Mouse (Mus musculus) lung, embryonic 16.5 days (tissue): ENCODE measurements around the gene Atp1b1. TPM values are rescaled to one million over a fixed set of nuclear protein-coding genes. Genes with fewer than 3 reads are reported as not detected.

Experiments
- ATAC-seq: fragments of 200-750 bp; cut with Nextera tagmentation; 2 replicates; pipeline ENCODE4 v1.8.0; 2017; ENCODE audit warnings: low read depth, mild to moderate bottlenecking, moderate library complexity
- H3K27ac ChIP-seq: fragments of 300-500 bp; sonication (generic); 2 replicates; pipeline ENCODE4 v1.5.1; 2014; ENCODE audit warnings: mild to moderate bottlenecking, control low read depth, low read length
- H3K27me3 ChIP-seq: fragments of 300-500 bp; sonication (generic); 2 replicates; pipeline ENCODE4 v1.6.1; 2014; ENCODE audit warnings: low read depth, low read length, mixed read lengths; ENCODE audit not compliant: control insufficient read depth, insufficient read depth
- H3K36me3 ChIP-seq: fragments of 300-500 bp; sonication (generic); 2 replicates; pipeline ENCODE4 v1.6.1; 2014; ENCODE audit warnings: low read length; ENCODE audit not compliant: control insufficient read depth, insufficient read depth
- H3K4me1 ChIP-seq: fragments of 300-500 bp; sonication (generic); replicated peaks from 2 replicates; pipeline ENCODE4 v1.6.1; 2014; ENCODE audit warnings: low read length, mixed read lengths; ENCODE audit not compliant: control insufficient read depth, insufficient read depth
- H3K4me2 ChIP-seq: fragments of 300-500 bp; sonication (generic); 2 replicates; pipeline ENCODE4 v1.6.1; 2014; ENCODE audit warnings: low read depth, low read length, control low read depth
- H3K4me3 ChIP-seq: fragments of 300-500 bp; sonication (generic); 2 replicates; pipeline ENCODE4 v1.5.1; 2014; ENCODE audit warnings: mild to moderate bottlenecking, low read length, control low read depth
- H3K9ac ChIP-seq: fragments of 300-500 bp; sonication (generic); 2 replicates; pipeline ENCODE4 v1.6.1; 2014; ENCODE audit warnings: low read length, control low read depth
- H3K9me3 ChIP-seq: fragments of 300-500 bp; sonication (generic); 2 replicates; pipeline ENCODE4 v1.6.1; 2016; ENCODE audit warnings: low read length; ENCODE audit not compliant: control insufficient read depth
- WGBS: fragments of 180-500 bp; shearing (Covaris S2); extraction: QIAGEN DNeasy Blood & Tissue Kit; methylation state at CpG from one replicate; pipeline ENCODE4 v1.1.7; 2014; 5-methylcytosine and 5-hydroxymethylcytosine counted together
- polyA plus RNA-seq: library from polyadenylated mRNA; unstranded; fragments of >200 nt; fragmentation: Nextera tagmentation; extraction: Ambion mirVana; gene quantifications from 2 replicates; pipeline ENCODE4 v1.2.1, GENCODE M21; 2015

Gene Atp1b1
- polyA plus RNA-seq, 1 experiment from 2014 or later = 135 TPM

- no peak overlapping the region for H3K27ac ChIP-seq
- H3K4me1 ChIP-seq = no peaks in the 10 kb centered on the region; the same call in 1 of the 2 replicates
- H3K27me3 ChIP-seq = peaks cover 2% of the 10 kb centered on the region; the same call in 1 of the 2 replicates
- no peak overlapping the region for H3K4me3 ChIP-seq
- no peak overlapping the region for H3K4me2 ChIP-seq
- whole genome bisulfite sequencing = 66% methylated on average over 4 of the region's 4 CpGs
- ATAC-seq = no peak
- no peaks in the 10 kb centered on the region for H3K9me3 ChIP-seq
- no peak overlapping the region for H3K9ac ChIP-seq
- peaks cover 4% of the 10 kb centered on the region; the same call in 1 of the 2 replicates for H3K36me3 ChIP-seq
These were observed 7.9 kb downstream of the Atp1b1 start for GRCm38 (mm10) chr1:164450231-164450630.

GRCm38 (mm10) chr1:164449626-164450025, 8.5 kb downstream of the Atp1b1 start:
- Histone ChIP-seq H3K4me3 (no peak overlapping the region), H3K36me3 (peaks cover 4% of the 10 kb centered on the region; the same call in 1 of the 2 replicates), H3K9me3 (no peaks in the 10 kb centered on the region), H3K4me2 (no peak overlapping the region), H3K4me1 (no peaks in the 10 kb centered on the region; the same call in 1 of the 2 replicates), H3K27ac (no peak overlapping the region), H3K27me3 (peaks cover 1% of the 10 kb centered on the region; the same call in 1 of the 2 replicates), H3K9ac (no peak overlapping the region)
- WGBS = 84% methylated on average over 8 of the region's 8 CpGs
- no peak for ATAC-seq

- ATAC-seq = no peak
- no peak overlapping the region for H3K9ac ChIP-seq
- H3K4me1 ChIP-seq = no peaks in the 10 kb centered on the region
- H3K36me3 ChIP-seq = peaks cover 4% of the 10 kb centered on the region; the same call in 1 of the 2 replicates
- no peaks in the 10 kb centered on the region for H3K27me3 ChIP-seq
- 89% methylated on average over 6 of the region's 6 CpGs for WGBS
- no peak overlapping the region for H3K27ac ChIP-seq
- H3K9me3 ChIP-seq = no peaks in the 10 kb centered on the region
- no peak overlapping the region for H3K4me3 ChIP-seq
- H3K4me2 ChIP-seq = no peak overlapping the region
These were observed 10.6 kb downstream of the Atp1b1 start for GRCm38 (mm10) chr1:164447521-164447920.

- Histone ChIP-seq H3K9me3 (no peaks in the 10 kb centered on the region), H3K9ac (no peak overlapping the region), H3K4me3 (no peak overlapping the region), H3K4me1 (no peaks in the 10 kb centered on the region), H3K27ac (no peak overlapping the region), H3K27me3 (no peaks in the 10 kb centered on the region), H3K4me2 (no peak overlapping the region), H3K36me3 (peaks cover 2% of the 10 kb centered on the region; the same call in 1 of the 2 replicates)
- WGBS = 90% methylated on average over 10 of the region's 10 CpGs
- ATAC-seq = no peak
These were observed 11.6 kb downstream of the Atp1b1 start for GRCm38 (mm10) chr1:164446535-164446934.

- no peak for ATAC-seq
- no peaks in the 10 kb centered on the region for H3K27me3 ChIP-seq
- WGBS = 80% methylated on average over 5 of the region's 5 CpGs
- no peak overlapping the region for H3K27ac ChIP-seq
- H3K9me3 ChIP-seq = no peaks in the 10 kb centered on the region
- H3K4me1 ChIP-seq = no peaks in the 10 kb centered on the region
- H3K36me3 ChIP-seq = no peaks in the 10 kb centered on the region; the same call in 1 of the 2 replicates
- no peak overlapping the region for H3K9ac ChIP-seq
- no peak overlapping the region for H3K4me2 ChIP-seq
- no peak overlapping the region for H3K4me3 ChIP-seq
These were observed 12.5 kb downstream of the Atp1b1 start for GRCm38 (mm10) chr1:164445620-164446162.

GRCm38 (mm10) chr1:164441408-164441974, 16.7 kb downstream of the Atp1b1 start:
- Histone ChIP-seq H3K9me3 (no peaks in the 10 kb centered on the region), H3K27ac (no peak overlapping the region), H3K4me3 (no peak overlapping the region), H3K36me3 (peaks cover 13% of the 10 kb centered on the region; the same call in 1 of the 2 replicates), H3K27me3 (no peaks in the 10 kb centered on the region), H3K4me1 (no peaks in the 10 kb centered on the region), H3K4me2 (no peak overlapping the region), H3K9ac (no peak overlapping the region)
- ATAC-seq = no peak
- 60% methylated on average over 18 of the region's 18 CpGs for WGBS

GRCm38 (mm10) chr1:164440708-164441407, 17.3 kb downstream of the Atp1b1 start:
- Histone ChIP-seq H3K4me3 (no peak overlapping the region), H3K9ac (no peak overlapping the region), H3K27ac (no peak overlapping the region), H3K27me3 (no peaks in the 10 kb centered on the region), H3K4me2 (no peak overlapping the region), H3K36me3 (peaks cover 13% of the 10 kb centered on the region), H3K4me1 (no peaks in the 10 kb centered on the region), H3K9me3 (no peaks in the 10 kb centered on the region)
- WGBS = 75% methylated on average over 11 of the region's 11 CpGs
- no peak for ATAC-seq

GRCm38 (mm10) chr1:164440230-164440629, 17.9 kb downstream of the Atp1b1 start:
- H3K9me3 ChIP-seq = no peaks in the 10 kb centered on the region
- no peak overlapping the region for H3K9ac ChIP-seq
- no peak overlapping the region for H3K4me3 ChIP-seq
- no peaks in the 10 kb centered on the region for H3K4me1 ChIP-seq
- no peaks in the 10 kb centered on the region for H3K27me3 ChIP-seq
- no peak overlapping the region for H3K4me2 ChIP-seq
- no peak overlapping the region for H3K27ac ChIP-seq
- no peak for ATAC-seq
- WGBS = 76% methylated on average over 6 of the region's 6 CpGs
- H3K36me3 ChIP-seq = peaks cover 13% of the 10 kb centered on the region

GRCm38 (mm10) chr1:164436749-164437148, 21.4 kb downstream of the Atp1b1 start:
- no peak for ATAC-seq
- no peaks in the 10 kb centered on the region for H3K9me3 ChIP-seq
- H3K36me3 ChIP-seq = peaks cover 13% of the 10 kb centered on the region
- H3K4me1 ChIP-seq = no peaks in the 10 kb centered on the region
- no peak overlapping the region for H3K9ac ChIP-seq
- H3K27ac ChIP-seq = no peak overlapping the region
- no peaks in the 10 kb centered on the region for H3K27me3 ChIP-seq
- 78% methylated on average over 7 of the region's 7 CpGs for WGBS
- H3K4me3 ChIP-seq = no peak overlapping the region
- H3K4me2 ChIP-seq = no peak overlapping the region
